Mouse (Mus musculus) forebrain, embryonic 13.5 days (tissue): Measurements from ENCODE around the gene Cldn3. TPM values are rescaled to one million over a fixed set of nuclear protein-coding genes. Genes with fewer than 3 reads are reported as not detected.
"Not testable (repeated sequence)": the region's sequence is repeated elsewhere in the genome, so short reads cannot be mapped to it uniquely, and the experiment has no call there.

Experiments
- ATAC-seq: fragments of 200-750 bp; cut with Nextera tagmentation; 2 replicates; pipeline ENCODE4 v1.8.0; 2017
- H3K27ac ChIP-seq: fragments of 300-500 bp; sonication (generic); 2 replicates; pipeline ENCODE4 v1.5.1; 2015; ENCODE audit warnings: inconsistent platforms, mild to moderate bottlenecking, moderate library complexity
- H3K27me3 ChIP-seq: fragments of 300-500 bp; sonication (generic); 2 replicates; pipeline ENCODE4 v1.6.1; 2015; ENCODE audit warnings: mild to moderate bottlenecking, inconsistent platforms
- H3K36me3 ChIP-seq: fragments of 300-500 bp; sonication (generic); 2 replicates; pipeline ENCODE4 v1.6.1; 2015; ENCODE audit warnings: mild to moderate bottlenecking, inconsistent platforms; ENCODE audit not compliant: poor library complexity, severe bottlenecking
- H3K4me1 ChIP-seq: fragments of 300-500 bp; sonication (generic); 2 replicates; pipeline ENCODE4 v1.6.1; 2015; ENCODE audit warnings: inconsistent platforms
- H3K4me2 ChIP-seq: fragments of 300-500 bp; sonication (generic); 2 replicates; pipeline ENCODE4 v1.6.1; 2015; ENCODE audit warnings: inconsistent platforms, mild to moderate bottlenecking, moderate library complexity
- H3K4me3 ChIP-seq: fragments of 300-500 bp; sonication (generic); 2 replicates; pipeline ENCODE4 v1.5.1; 2015; ENCODE audit warnings: mild to moderate bottlenecking, inconsistent platforms
- H3K9ac ChIP-seq: fragments of 300-500 bp; sonication (generic); 2 replicates; pipeline ENCODE4 v1.6.1; 2015; ENCODE audit warnings: mild to moderate bottlenecking, inconsistent platforms
- H3K9me3 ChIP-seq: fragments of 300-500 bp; sonication (generic); replicated peaks from 2 replicates; pipeline ENCODE4 v1.6.1; 2016; ENCODE audit warnings: inconsistent platforms
- WGBS: fragments of 180-500 bp; shearing (Covaris S2); methylation state at CpG from one replicate; pipeline ENCODE4 v1.1.7; 2015; 5-methylcytosine and 5-hydroxymethylcytosine counted together
- polyA plus RNA-seq: library from polyadenylated mRNA; unstranded; fragments of >200 nt; fragmentation: Nextera tagmentation; extraction: Ambion mirVana; gene quantifications from 2 replicates; pipeline ENCODE4 v1.2.1, GENCODE M21; 2015

Gene Cldn3
- polyA plus RNA-seq, 1 experiment from 2014 or later: 3.1 TPM

DNA sequence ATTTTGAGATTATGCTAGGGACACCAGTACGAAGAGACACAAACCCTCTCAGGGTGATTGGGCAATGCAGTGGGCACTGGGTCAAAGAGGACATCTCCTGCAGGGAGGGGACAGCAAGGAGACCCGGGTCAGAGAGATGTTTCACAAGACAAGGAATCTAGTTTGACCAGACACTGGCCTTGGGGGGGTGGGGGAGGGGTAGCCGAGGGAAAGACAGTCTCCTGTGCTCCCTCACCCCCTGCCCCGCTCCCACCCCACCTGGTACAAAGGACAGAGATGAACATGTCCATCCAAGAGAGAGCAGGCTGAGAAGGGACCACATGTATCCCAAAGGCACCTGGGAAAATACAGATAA lies 38.0 kb upstream of the Cldn3 start:
- Histone ChIP-seq H3K27me3 (peaks cover 37% of the 10 kb centered on the region), H3K27ac (no peak overlapping the region), H3K4me3 (no peak overlapping the region), H3K9me3 (no peaks in the 10 kb centered on the region), H3K36me3 (no peaks in the 10 kb centered on the region), H3K9ac (no peak overlapping the region), H3K4me2 (no peak overlapping the region), H3K4me1 (no peaks in the 10 kb centered on the region)
- ATAC-seq: no peak
- 70% methylated on average over 4 of the region's 4 CpGs for WGBS

DNA sequence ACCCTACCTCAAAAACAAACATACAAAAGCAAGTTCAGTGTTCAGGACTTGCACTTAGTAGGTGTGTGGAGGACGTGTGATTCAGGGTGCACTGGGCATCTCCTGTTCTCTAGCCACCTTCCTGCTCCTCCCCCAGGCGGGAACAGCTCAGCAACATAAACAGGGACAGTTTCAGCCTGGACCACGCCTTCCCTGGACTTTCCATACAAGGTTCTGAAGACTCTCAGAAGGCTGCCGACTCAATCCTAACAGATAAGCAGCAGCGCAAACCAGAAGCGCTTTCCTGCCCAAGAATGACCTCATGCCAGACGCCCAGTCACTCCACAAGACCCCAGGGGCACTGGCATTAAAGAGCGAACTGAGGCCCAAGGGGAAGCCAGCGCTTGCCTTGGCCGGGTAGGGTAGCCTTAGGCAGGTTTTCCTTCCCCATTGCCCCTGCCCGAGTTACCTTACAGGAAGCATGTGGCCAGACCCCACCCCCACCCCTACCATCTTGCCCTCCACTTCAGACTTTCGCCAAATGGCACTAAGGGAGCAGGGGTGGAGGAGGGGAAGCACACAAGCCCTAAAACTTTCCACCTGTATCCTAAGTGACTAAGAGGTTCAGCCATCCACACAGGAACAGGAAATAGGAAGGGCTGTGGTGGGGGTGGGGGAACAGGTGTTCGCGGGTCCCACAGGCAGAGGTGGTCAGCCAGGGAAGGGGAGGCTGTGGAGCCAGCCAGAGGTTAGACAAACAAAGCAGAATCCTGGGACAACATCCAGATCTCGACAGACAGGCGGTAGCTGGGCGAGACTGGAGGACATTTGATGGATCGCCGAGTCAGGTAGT lies 34.7 kb upstream of the Cldn3 start:
- Histone ChIP-seq H3K36me3 (no peaks in the 10 kb centered on the region), H3K27ac (no peak overlapping the region), H3K27me3 (peaks cover 17% of the 10 kb centered on the region), H3K4me3 (no peak overlapping the region), H3K9ac (no peak overlapping the region), H3K9me3 (no peaks in the 10 kb centered on the region), H3K4me2 (no peak overlapping the region), H3K4me1 (no peaks in the 10 kb centered on the region)
- WGBS: 53% methylated on average over 19 of the region's 19 CpGs
- no peak for ATAC-seq

DNA sequence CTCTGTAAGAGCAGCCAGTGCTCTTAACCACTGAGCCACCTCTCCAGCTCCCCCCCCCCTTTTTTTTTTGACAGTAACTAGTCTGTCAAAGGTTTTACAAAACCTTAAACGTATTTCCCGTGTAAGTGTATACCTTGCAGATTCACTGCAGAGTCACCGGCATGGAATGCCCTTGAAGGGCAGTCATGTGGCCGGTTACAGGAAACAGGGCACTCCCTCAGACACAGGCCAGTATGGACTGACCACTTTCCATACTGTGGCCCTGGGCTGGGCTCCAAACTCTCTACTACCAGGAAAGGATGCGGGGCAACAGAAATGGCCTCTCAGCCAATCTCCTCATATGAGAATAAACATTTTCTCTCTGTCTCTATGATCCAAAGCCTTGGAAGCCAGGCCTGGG lies 30.5 kb upstream of the Cldn3 start:
- no peak overlapping the region for H3K27ac ChIP-seq
- H3K9ac ChIP-seq: no peak overlapping the region
- H3K4me1 ChIP-seq: no peaks in the 10 kb centered on the region
- no peak overlapping the region for H3K4me2 ChIP-seq
- no peak overlapping the region for H3K4me3 ChIP-seq
- no peaks in the 10 kb centered on the region for H3K36me3 ChIP-seq
- no peaks in the 10 kb centered on the region for H3K9me3 ChIP-seq
- no peaks in the 10 kb centered on the region for H3K27me3 ChIP-seq
- 94% methylated on average over 5 of the region's 5 CpGs for WGBS
- ATAC-seq: no peak

DNA sequence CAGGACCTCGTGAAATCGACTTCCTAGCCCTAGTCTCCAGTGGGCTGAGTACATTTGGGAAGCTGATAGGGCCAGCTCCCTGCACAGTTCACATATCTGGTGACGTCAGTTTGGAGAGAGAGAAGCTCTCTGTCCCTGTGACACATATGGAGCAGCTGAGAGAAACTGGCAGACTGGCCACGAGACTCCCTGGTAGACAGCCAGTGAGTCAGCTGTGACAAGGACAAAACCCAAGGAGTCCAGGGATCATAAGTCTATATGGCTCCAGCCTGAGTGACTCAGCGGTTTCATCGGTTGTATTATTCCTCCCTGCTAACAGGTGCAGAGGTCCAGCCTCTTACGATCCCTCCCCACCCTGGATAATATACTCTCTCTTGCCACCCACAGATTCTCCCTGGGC lies 26.9 kb upstream of the Cldn3 start:
- Histone ChIP-seq H3K27me3 (no peaks in the 10 kb centered on the region), H3K4me2 (no peak overlapping the region), H3K4me1 (no peaks in the 10 kb centered on the region), H3K9ac (no peak overlapping the region), H3K4me3 (no peak overlapping the region), H3K27ac (no peak overlapping the region), H3K9me3 (no peaks in the 10 kb centered on the region), H3K36me3 (no peaks in the 10 kb centered on the region)
- WGBS: 79% methylated on average over 7 of the region's 7 CpGs
- ATAC-seq: no peak

DNA sequence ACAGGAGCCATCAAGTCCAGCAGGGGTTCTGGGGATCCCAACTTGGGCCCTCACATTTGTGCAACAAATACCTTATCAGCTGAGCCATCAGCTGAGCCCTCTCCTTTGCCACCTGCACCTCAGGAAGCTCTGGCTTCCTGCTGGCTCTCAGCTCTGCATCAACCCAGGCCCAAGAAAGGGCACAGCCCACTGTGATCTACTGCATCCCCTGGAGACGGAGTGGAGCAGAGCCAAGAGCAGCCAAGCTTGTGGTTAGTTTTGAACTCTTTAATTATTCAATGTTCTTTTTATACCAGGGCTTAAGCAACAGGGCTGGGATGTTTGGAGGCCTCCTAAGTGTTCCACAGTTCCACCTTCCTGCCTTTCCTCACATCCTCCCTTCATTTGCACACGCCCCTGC lies 25.6 kb upstream of the Cldn3 start:
- Histone ChIP-seq H3K4me1 (no peaks in the 10 kb centered on the region), H3K27ac (no peak overlapping the region), H3K36me3 (no peaks in the 10 kb centered on the region), H3K4me2 (no peak overlapping the region), H3K4me3 (no peak overlapping the region), H3K9me3 (no peaks in the 10 kb centered on the region), H3K27me3 (no peaks in the 10 kb centered on the region; the same call in 1 of the 2 replicates), H3K9ac (no peak overlapping the region)
- 83% methylated on average over 2 of the region's 2 CpGs for WGBS
- no peak for ATAC-seq

DNA sequence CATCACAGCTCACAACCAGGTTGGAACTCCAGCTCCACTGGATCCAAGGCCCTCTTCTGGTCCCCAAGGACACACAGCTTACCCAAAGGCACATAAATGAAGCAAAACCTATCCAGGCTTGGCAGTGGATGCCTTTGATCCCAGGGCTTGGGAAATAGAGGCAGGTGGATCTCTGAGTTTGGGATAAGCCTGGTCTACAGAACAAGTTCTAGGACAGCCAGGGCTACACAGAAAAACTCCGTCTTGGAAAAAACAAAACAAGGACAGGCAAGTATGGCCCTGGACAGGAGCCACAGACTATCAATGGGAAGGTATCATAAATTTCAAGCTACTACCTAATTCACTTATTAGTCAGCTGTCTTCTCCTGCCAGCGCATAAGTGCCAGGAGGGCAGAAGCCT lies 24.5 kb upstream of the Cldn3 start:
- Histone ChIP-seq H3K9ac (no peak overlapping the region), H3K4me2 (no peak overlapping the region), H3K27me3 (no peaks in the 10 kb centered on the region; the same call in 1 of the 2 replicates), H3K4me3 (no peak overlapping the region), H3K9me3 (no peaks in the 10 kb centered on the region), H3K36me3 (no peaks in the 10 kb centered on the region), H3K27ac (no peak overlapping the region), H3K4me1 (peaks cover 6% of the 10 kb centered on the region)
- 98% methylated on average over 2 of the region's 2 CpGs for WGBS
- ATAC-seq: no peak

DNA sequence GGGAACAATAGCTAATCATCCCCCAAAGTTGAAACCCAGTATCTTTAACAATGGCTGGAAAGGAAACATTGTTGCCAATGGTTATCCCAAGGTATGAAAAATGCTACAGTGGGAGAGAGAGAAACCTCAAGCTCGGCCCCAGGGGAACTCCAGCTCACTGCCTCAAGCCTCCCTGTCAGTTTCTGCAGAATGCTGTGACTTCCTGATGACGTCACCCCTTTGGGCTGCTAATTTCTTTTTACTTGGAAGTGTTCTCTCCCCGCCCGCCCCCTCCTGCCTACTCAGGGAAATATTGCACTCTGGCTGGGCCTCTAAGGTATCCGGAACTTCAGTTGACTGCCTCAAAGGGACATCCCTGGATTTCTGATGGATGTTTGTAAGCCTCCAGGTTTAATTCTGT lies 22.5 kb upstream of the Cldn3 start:
- Histone ChIP-seq H3K4me3 (no peak overlapping the region), H3K4me2 (no peak overlapping the region), H3K9ac (no peak overlapping the region), H3K27me3 (peaks cover 5% of the 10 kb centered on the region; the same call in 1 of the 2 replicates), H3K36me3 (no peaks in the 10 kb centered on the region), H3K27ac (no peak overlapping the region), H3K4me1 (peaks cover 6% of the 10 kb centered on the region), H3K9me3 (no peaks in the 10 kb centered on the region)
- ATAC-seq: no peak
- 31% methylated on average over 5 of the region's 5 CpGs for WGBS

DNA sequence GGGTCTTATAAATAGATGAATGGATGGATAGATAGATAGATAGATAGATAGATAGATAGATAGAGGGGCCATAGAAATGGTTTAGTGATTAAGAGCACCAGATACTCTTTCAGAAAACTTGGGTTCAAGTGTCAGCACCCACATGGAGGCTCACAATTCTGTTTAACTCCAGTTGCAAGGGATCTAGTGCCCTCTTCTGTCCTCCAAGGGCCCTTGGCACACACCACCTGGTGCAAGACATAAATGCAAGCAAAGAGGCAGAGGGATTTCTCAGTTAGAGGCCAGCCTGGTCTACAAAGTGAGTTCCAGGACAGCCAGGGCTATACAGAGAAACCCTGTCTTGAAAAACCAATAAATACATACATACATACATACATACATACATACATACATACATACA lies 21.4 kb upstream of the Cldn3 start:
- H3K4me1 ChIP-seq, ATAC-seq, H3K9me3 ChIP-seq, H3K9ac ChIP-seq, H3K27me3 ChIP-seq, H3K4me2 ChIP-seq, H3K36me3 ChIP-seq, H3K27ac ChIP-seq, H3K4me3 ChIP-seq: not testable (repeated sequence)

DNA sequence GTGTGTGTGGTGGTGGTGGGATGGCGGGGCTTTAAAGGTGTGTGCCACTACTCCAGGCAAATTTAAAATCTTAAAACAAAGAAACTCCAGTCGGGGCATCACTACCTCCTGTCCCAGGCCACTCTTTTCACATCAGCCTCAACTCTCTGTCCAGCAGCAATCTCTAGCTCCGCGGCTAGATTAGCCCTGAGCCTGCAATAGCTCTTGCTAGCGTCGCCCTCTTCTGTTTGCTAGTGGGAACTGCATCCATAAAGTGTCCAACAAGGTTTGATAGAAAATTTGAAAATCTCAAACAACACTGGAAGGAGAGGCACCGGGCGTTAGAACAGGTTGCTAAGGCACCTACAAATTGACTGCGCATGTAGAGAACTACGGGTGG lies 20.6 kb upstream of the Cldn3 start:
- peak overlapping the region; percentile 45 for H3K4me2 ChIP-seq
- no peak overlapping the region for H3K9ac ChIP-seq
- 0 out of 2 replicates have a peak, but pooled peaks have one; percentile 53 for ATAC-seq

DNA sequence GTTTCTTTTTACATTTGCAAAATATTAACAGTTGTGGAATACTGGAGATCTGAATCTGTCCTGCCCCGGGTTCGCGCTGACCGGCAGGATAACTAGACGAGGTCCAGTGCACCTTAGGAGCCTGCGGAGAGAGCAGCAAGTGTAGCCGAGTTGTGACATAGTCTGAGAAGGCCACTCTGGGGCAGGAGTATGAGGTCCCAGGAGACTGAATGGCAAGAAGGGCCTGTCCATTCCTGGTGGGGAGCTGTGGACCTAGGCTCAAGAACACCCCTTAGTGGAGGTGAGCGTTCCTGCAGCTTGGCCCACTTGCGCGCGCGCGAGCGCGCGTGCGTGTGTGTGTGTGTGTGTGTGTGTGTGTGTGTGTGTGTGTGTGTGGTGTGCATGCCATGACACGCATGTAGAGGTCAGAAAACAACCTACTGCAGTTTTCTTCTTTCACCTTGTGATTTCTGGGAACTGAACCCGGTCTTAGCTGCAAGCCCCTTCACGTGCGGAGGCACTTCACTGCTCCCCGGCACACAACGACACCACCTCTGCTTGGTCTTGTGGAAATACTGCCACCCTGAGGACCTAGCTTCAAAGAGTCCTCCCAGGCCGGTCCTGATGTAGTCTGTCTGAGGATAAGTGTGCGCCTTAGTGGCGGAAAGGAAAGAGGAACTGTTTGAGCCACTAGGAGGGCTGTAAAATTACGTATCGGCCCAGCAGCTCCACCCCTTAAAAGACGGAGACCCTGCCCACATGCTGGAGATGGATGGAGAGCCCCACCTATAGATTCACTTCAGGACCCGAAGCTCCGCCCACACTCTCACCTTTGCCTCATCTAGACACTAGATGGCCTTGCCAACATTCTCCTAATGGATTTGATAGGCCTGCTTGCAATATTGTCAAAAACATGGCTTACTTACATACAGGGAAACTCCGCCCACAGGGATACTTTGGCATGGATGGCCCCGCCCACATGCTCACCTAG lies 19.9 kb upstream of the Cldn3 start:
- ATAC-seq: peak; percentile 30; the same call in 1 of the 2 replicates
- peak overlapping the region; percentile 45 for H3K4me2 ChIP-seq
- H3K9ac ChIP-seq: peak overlapping the region; percentile 6; the same call in 1 of the 2 replicates
- H3K4me3 ChIP-seq: peak overlapping the region; percentile 22
- no peaks in the 10 kb centered on the region for H3K36me3 ChIP-seq
- H3K4me1 ChIP-seq: peaks cover 6% of the 10 kb centered on the region
- H3K9me3 ChIP-seq: no peaks in the 10 kb centered on the region
- no peak overlapping the region for H3K27ac ChIP-seq
- H3K27me3 ChIP-seq: peaks cover 5% of the 10 kb centered on the region; the same call in 1 of the 2 replicates
- WGBS: 4% methylated on average over 30 of the region's 33 CpGs

More for the DNA sequence above, 20.6 kb upstream of the Cldn3 start:
- no peak overlapping the region for H3K27ac ChIP-seq
- WGBS: 7% methylated on average over 10 of the region's 10 CpGs
- peak overlapping the region; percentile 22; the same call in 1 of the 2 replicates for H3K4me3 ChIP-seq
- H3K27me3 ChIP-seq: peaks cover 5% of the 10 kb centered on the region; the same call in 1 of the 2 replicates
- H3K4me1 ChIP-seq: peaks cover 6% of the 10 kb centered on the region
- H3K36me3 ChIP-seq: no peaks in the 10 kb centered on the region
- H3K9me3 ChIP-seq: no peaks in the 10 kb centered on the region

DNA sequence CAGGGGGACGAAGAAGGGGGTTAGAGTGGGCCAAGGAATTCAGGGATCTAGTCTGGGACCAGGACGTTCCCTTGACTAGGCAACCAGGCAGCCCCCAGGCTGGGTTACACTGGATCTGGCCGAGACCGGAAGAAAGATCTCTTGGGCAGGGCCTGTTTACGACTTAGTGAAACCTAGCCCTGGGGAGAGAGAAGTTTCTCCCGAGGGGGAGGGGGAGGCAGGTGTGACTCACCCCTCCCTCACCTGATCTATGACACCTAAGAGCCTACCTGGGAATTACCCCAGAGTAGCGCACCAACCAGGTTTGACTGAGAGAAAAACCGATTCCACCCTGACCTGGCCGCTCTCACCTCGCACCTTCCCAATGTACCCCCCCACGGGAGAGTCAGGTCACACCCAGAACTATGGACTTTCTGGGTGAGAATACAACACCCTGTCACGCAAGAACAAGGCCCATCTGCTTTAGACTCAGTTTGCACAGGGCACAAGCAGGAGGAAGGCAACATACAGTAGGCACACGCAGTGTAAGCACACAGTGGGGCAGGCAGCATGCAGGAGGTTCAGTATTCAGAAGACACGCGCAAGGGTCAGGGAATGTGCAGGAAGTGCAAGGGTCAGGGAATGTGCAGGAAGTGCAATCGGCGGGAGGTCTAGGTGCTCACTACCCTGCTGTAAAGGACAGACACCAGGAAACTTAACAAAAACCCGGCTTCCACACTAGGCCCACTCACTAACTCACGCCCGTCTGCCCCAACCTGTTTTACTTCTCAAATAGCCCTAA lies 18.7 kb upstream of the Cldn3 start:
- ATAC-seq: no peak
- no peak overlapping the region for H3K9ac ChIP-seq
- no peak overlapping the region for H3K27ac ChIP-seq
- peaks cover 5% of the 10 kb centered on the region; the same call in 1 of the 2 replicates for H3K27me3 ChIP-seq
- no peaks in the 10 kb centered on the region for H3K9me3 ChIP-seq
- H3K4me2 ChIP-seq: no peak overlapping the region
- H3K36me3 ChIP-seq: no peaks in the 10 kb centered on the region
- no peak overlapping the region for H3K4me3 ChIP-seq
- peaks cover 6% of the 10 kb centered on the region for H3K4me1 ChIP-seq
- 83% methylated on average over 20 of the region's 20 CpGs for WGBS
